Mouse (Mus musculus) skeletal muscle tissue, adult 2 months (tissue): ENCODE results near the gene Xrcc2.

Experiments used
- DNase-seq: peaks from one replicate; pipeline ENCODE4 v3.0.0-alpha.2; 2012; ENCODE audit warnings: low read depth, low spot score

The Xrcc2 gene

DNA sequence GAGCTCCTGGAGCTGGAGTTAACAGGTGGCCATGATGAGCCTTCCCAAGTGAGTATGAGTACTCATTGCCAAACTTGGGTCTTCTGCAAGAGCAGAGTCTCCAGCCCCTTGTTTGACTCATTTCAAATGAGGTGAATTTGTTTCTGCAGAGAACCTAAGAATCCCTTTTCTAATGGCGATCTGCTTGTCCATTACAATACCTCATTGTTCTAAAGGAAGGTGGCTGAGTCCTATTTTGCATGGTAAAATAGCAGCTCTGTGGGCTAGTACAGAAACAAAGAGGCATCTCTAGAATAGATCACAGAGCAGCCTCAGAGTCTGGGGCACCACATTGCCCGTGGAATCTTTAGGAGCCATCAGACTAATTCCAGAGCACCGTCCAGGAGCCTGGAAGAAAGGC lies 34.6 kb downstream of the Xrcc2 start:
- DNase-seq: no peak

DNA sequence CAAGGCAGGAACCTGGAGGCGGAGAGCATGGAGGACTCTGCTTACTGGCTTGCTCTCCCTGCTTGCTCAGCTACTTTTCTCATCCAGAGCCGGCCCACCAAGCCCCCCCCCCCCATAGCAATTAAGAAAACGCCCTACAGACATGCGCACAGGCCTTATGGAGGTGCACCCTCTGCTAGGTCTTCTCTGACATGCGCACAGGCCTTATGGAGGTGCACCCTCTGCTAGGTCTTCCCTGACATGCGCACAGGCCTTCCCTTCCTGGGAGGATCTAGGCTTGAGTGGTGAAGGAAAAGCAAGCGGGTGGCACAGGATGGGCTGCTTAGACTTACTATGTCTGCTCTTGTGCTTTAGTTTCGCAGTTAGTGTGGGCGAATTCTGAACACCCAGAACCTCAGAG lies 37.3 kb downstream of the Xrcc2 start:
- no peak for DNase-seq

GRCm38 (mm10) chr5:25666684-25667083 lies 38.9 kb downstream of the Xrcc2 start:
- no peak for DNase-seq

- no peak for DNase-seq
These were observed 39.5 kb downstream of the Xrcc2 start for GRCm38 (mm10) chr5:25666108-25666507.

- DNase-seq: no peak
These were observed 40.1 kb downstream of the Xrcc2 start for GRCm38 (mm10) chr5:25665516-25665915.

GRCm38 (mm10) chr5:25663165-25663564 lies 42.5 kb downstream of the Xrcc2 start:
- DNase-seq: no peak

GRCm38 (mm10) chr5:25654578-25654987 lies 51.0 kb downstream of the Xrcc2 start:
- DNase-seq: no peak

DNA sequence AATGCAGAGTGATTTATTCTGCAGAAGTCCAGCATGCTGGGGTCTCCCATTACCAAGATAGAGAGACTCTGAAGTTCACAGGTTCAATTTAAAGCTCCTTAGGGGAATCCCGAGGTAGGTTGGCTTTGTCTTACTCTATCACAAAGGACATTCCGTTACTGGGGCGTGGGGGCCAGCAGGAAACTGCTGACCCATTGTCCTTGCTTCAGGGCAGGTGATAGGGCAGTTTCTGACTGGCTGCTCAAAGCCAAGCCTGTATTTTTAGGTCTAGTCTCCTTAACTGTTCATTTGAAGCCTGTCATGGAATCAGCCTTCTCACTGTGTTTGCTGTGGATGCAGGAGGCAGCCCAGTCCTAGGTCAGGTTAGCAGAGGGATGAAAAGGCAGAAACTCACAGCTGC lies 52.2 kb downstream of the Xrcc2 start:
- no peak for DNase-seq

DNA sequence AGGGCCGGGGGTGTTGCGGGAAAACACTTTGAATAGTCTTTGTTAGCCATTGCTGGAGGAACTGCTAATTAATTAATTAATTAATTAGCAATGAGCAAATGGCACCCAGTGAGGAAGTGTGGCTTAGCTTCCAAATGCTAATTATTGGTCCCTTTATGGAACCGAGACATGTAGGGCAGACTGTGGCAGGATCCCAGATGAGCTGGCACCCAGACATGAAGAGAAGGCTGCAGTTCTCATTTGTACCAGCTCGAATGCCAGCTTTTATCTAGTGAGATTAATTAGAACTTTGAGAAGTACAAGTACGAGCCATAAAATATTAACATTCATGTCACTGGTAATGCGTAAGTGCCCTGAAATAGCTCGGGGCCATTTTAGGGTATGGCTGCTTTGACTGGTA lies 53.2 kb downstream of the Xrcc2 start:
- DNase-seq: no peak

DNA sequence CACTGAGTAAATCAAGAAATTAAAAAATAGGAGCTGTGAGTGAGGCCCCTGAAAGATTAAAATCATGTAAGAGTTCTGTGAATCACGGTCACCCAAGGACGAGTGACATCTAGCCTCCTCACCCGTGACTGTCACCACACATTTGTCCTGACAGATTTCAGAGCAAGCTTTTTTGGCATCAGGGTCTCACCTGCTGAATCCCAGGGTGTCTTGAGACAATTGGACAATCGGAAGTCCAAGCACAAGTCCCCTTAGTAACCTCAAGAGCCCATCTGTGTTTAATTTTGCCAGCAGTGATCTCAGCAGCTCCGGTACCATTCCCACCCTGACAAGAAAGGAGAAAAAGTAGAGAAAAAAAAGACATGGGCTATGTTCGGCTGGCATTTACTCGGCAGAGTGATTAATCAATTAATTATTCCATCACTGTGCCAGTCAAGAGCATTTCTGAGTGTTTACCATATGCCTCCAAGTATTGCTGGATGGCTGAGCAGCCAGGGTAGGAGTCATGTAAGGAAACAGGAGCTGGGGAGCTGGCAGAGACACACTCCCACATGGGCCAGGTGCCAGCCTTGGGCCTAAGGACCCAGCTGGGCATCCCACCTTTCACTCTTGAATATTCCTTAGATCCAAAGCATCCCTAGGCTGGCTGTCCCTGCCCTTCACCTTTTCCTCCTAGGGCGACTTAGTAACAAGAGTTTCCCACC lies 59.8 kb downstream of the Xrcc2 start:
- DNase-seq: no peak

- DNase-seq: no peak
These were observed 61.1 kb downstream of the Xrcc2 start for GRCm38 (mm10) chr5:25644509-25644908.

DNA sequence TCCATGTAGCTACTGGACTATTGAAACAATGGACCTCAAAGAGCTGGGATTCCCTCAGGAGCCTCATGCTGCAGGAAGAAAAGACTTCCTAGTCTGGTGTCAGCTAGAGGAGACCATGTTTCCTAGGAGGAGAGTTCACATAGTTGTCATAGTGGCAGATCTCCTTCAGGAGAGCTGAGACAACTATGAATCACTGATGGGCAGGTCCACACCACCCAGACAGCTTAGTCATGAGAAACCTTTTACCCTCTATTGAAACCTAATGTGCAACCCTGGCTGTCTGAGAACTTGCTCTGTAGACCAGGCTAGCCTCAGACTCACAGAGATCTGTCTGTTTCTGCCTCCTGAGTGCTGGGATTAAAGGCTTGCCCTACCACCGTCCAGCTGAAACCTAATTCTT lies 62.9 kb downstream of the Xrcc2 start:
- DNase-seq: no peak
